11 mouse cellular contexts compared by ENCODE assay signal in the genomic region with DNA sequence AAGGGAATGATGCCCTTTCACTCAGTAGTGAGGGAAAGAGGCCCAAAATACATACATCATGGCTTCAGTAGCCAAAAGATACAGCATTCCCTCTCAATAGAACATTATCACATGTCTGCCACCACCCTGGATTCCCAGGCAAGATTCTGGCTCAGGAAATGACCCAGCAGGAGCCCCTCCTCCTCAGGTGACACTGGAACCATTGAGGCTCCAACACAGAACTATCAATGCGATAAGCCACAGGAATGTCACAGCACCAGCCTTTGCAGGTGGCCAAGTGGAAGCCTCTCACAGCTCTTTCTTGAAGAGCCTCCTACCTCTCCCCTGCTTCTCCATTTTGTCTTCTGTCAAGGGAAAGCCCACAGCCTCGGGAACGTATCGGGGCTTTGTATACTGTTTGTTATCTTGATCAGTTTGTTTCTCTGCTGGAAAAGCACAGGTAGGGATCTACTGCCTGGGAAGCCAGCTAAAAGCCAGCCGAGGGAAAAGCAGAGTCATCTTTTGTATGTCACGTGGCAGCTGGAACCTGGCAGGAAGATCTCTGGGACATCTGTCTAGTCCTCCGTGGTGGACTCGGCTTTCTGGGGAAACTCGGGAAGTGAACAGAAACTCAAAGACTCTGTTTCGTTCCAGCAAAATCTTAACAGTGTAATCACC.
DNase-seq lines count a peak whose midpoint lies in the region; ATAC-seq and TF ChIP-seq lines count a peak whose summit lies in the region.
"Had no signal": no experiment of that assay in that cellular context is flagged by ENCODE, and none has a peak within 500 bp of the region (broad histone marks: within the 10 kb centered on the region; RNA-seq: fewer than 3 reads in every experiment).

No protein-coding gene starts in this region.

- H3K4me2 ChIP-seq in forebrain, embryonic 13.5 days = no peak overlapping the region
- H3K4me2 ChIP-seq in forebrain, embryonic 14.5 days (ENCODE audit: low read length) = no peak overlapping the region
- H3K4me2 ChIP-seq in lung, embryonic 14.5 days = no peak overlapping the region
- no peak overlapping the region for H3K4me2 ChIP-seq in lung, postnatal 0 days (replicated peaks; ENCODE audit: low read depth, low read length)
- H3K4me2 ChIP-seq in stomach, embryonic 14.5 days (replicated peaks; ENCODE audit: low read depth, low read length) = 0 out of 2 replicates have a peak overlapping the region, but pooled peaks have one; percentile 1

- H3K4me1 ChIP-seq in forebrain, embryonic 13.5 days = peaks cover 43% of the 10 kb centered on the region
- H3K4me1 ChIP-seq in forebrain, embryonic 14.5 days (ENCODE audit: control insufficient read depth, insufficient read depth, low read length) = peaks cover 20% of the 10 kb centered on the region
- H3K4me1 ChIP-seq in lung, embryonic 14.5 days (ENCODE audit: insufficient read depth) = 0 out of 2 replicates have a peak, but pooled peaks cover 6% of the 10 kb centered on the region
- no peaks in the 10 kb centered on the region for H3K4me1 ChIP-seq in lung, postnatal 0 days (ENCODE audit: insufficient read depth, low read depth, low read length)
- H3K4me1 ChIP-seq in kidney, adult 2 months (ENCODE audit: control insufficient read depth, insufficient read depth, low read length) = peaks cover 9% of the 10 kb centered on the region
- H3K4me1 ChIP-seq in stomach, embryonic 14.5 days (ENCODE audit: control insufficient read depth, insufficient read depth, low read length) = peaks cover 25% of the 10 kb centered on the region; the same call in 1 of the 2 replicates

- no peaks in the 10 kb centered on the region for H3K9me3 ChIP-seq in forebrain, embryonic 13.5 days (replicated peaks)
- H3K9me3 ChIP-seq in forebrain, embryonic 14.5 days (replicated peaks; ENCODE audit: control insufficient read depth, low read length) = no peaks in the 10 kb centered on the region
- no peaks in the 10 kb centered on the region for H3K9me3 ChIP-seq in lung, embryonic 14.5 days (ENCODE audit: low read depth, low read length)
- no peaks in the 10 kb centered on the region for H3K9me3 ChIP-seq in lung, postnatal 0 days (ENCODE audit: low read length)
- no peaks in the 10 kb centered on the region for H3K9me3 ChIP-seq in stomach, embryonic 14.5 days (ENCODE audit: control insufficient read depth, low read depth, low read length)
- H3K9me3 ChIP-seq: megakaryocyte, embryonic 14.5 days had no signal

- no peak for TF ChIP-seq EP300 in lung, postnatal 0 days (IDR thresholded peaks at IDR 0.05)

- H3K27ac ChIP-seq in forebrain, embryonic 13.5 days = peak overlapping the region; percentile 49
- no peak overlapping the region for H3K27ac ChIP-seq in forebrain, embryonic 14.5 days (ENCODE audit: low read depth, low read length)
- peak overlapping the region; percentile 64; the same call in 1 of the 2 replicates for H3K27ac ChIP-seq in lung, embryonic 14.5 days (ENCODE audit: low read depth)
- no peak overlapping the region for H3K27ac ChIP-seq in lung, postnatal 0 days (ENCODE audit: low read length)
- no peak overlapping the region for H3K27ac ChIP-seq in kidney, adult 2 months (ENCODE audit: insufficient read depth, low read depth, low read length)
- peak overlapping the region; percentile 85 for H3K27ac ChIP-seq in stomach, embryonic 14.5 days (ENCODE audit: low read length)

- no peak for DNase-seq in forebrain, embryonic 14.5 days (ENCODE audit: low spot score)
- DNase-seq in lung, embryonic 14.5 days = peak; percentile 24
- DNase-seq in lung, postnatal 0 days (ENCODE audit: low spot score) = no peak
- peak; percentile 59 for DNase-seq in kidney, adult 2 months
- DNase-seq in adrenal gland, postnatal 25 days = no peak
- DNase-seq in urinary bladder, adult 2 months (ENCODE audit: low spot score) = no peak
- DNase-seq: heart, postnatal 10 days had no signal

- WGBS in forebrain, embryonic 13.5 days = 83% methylated on average over 10 of the region's 10 CpGs
- WGBS in forebrain, embryonic 14.5 days = 79% methylated on average over 10 of the region's 10 CpGs
- 39% methylated on average over 10 of the region's 10 CpGs for WGBS in lung, embryonic 14.5 days
- WGBS in lung, postnatal 0 days = 40% methylated on average over 10 of the region's 10 CpGs
- 55% methylated on average over 10 of the region's 10 CpGs for whole genome bisulfite sequencing in kidney, adult 2 months
- WGBS in stomach, embryonic 14.5 days = 47% methylated on average over 10 of the region's 10 CpGs

- no peak for TF ChIP-seq CTCF in lung, embryonic 14.5 days (IDR thresholded peaks at IDR 0.05; ENCODE audit: low read depth)
- no peak for TF ChIP-seq CTCF in lung, postnatal 0 days (IDR thresholded peaks at IDR 0.05)
- no peak for TF ChIP-seq CTCF in kidney, adult 2 months (conservative IDR thresholded peaks at IDR 0.05; ENCODE audit: insufficient read depth, insufficient read length, low read depth, low read length)

- H3K27me3 ChIP-seq in forebrain, embryonic 13.5 days = no peaks in the 10 kb centered on the region
- no peaks in the 10 kb centered on the region for H3K27me3 ChIP-seq in forebrain, embryonic 14.5 days (replicated peaks; ENCODE audit: control insufficient read depth, insufficient read depth, low read length)
- H3K27me3 ChIP-seq in lung, embryonic 14.5 days (ENCODE audit: insufficient read depth, low read length) = no peaks in the 10 kb centered on the region
- no peaks in the 10 kb centered on the region for H3K27me3 ChIP-seq in lung, postnatal 0 days (replicated peaks; ENCODE audit: insufficient read depth, low read length)
- no peaks in the 10 kb centered on the region for H3K27me3 ChIP-seq in kidney, adult 2 months (replicated peaks; ENCODE audit: control insufficient read depth, insufficient read depth, low read length)
- no peaks in the 10 kb centered on the region for H3K27me3 ChIP-seq in stomach, embryonic 14.5 days (ENCODE audit: control insufficient read depth, insufficient read depth, low read length)
- H3K27me3 ChIP-seq: Patski had no signal

- H3K4me3 ChIP-seq in forebrain, embryonic 13.5 days = no peak overlapping the region
- H3K4me3 ChIP-seq in forebrain, embryonic 14.5 days (ENCODE audit: low read depth, low read length) = no peak overlapping the region
- H3K4me3 ChIP-seq in lung, embryonic 14.5 days (ENCODE audit: low read depth, low read length) = no peak overlapping the region
- H3K4me3 ChIP-seq in lung, postnatal 0 days (ENCODE audit: low read depth, low read length) = no peak overlapping the region
- H3K4me3 ChIP-seq in kidney, adult 2 months (ENCODE audit: insufficient read depth, low read depth, low read length) = no peak overlapping the region
- H3K4me3 ChIP-seq in stomach, embryonic 14.5 days (ENCODE audit: low read depth, low read length) = no peak overlapping the region
- H3K4me3 ChIP-seq: megakaryocyte, embryonic 14.5 days had no signal

- H3K36me3 ChIP-seq in forebrain, embryonic 13.5 days (ENCODE audit: poor library complexity, severe bottlenecking) = peaks cover 23% of the 10 kb centered on the region; the same call in 1 of the 2 replicates
- peaks cover 9% of the 10 kb centered on the region for H3K36me3 ChIP-seq in forebrain, embryonic 14.5 days (ENCODE audit: control insufficient read depth, insufficient read depth, low read length)
- peaks cover 10% of the 10 kb centered on the region; the same call in 1 of the 2 replicates for H3K36me3 ChIP-seq in lung, embryonic 14.5 days (ENCODE audit: insufficient read depth)
- H3K36me3 ChIP-seq in lung, postnatal 0 days (ENCODE audit: insufficient read depth, low read length) = no peaks in the 10 kb centered on the region
- H3K36me3 ChIP-seq in kidney, adult 2 months (ENCODE audit: control insufficient read depth, insufficient read depth, low read length) = no peaks in the 10 kb centered on the region
- H3K36me3 ChIP-seq in stomach, embryonic 14.5 days (ENCODE audit: control insufficient read depth, insufficient read depth, low read length) = peaks cover 2% of the 10 kb centered on the region; the same call in 1 of the 2 replicates

- ATAC-seq in forebrain, embryonic 13.5 days = no peak
- no peak for ATAC-seq in forebrain, embryonic 14.5 days
- no peak for ATAC-seq in lung, embryonic 14.5 days (ENCODE audit: insufficient read depth)
- ATAC-seq in lung, postnatal 0 days = no peak
- ATAC-seq in stomach, embryonic 14.5 days (ENCODE audit: insufficient number of reproducible peaks, insufficient read depth, low FRiP score, low read depth) = no peak

- no peak for TF ChIP-seq POLR2A in kidney, adult 2 months (IDR thresholded peaks at IDR 0.05; ENCODE audit: low read depth, low read length)

- no peak overlapping the region for H3K9ac ChIP-seq in forebrain, embryonic 13.5 days
- H3K9ac ChIP-seq in forebrain, embryonic 14.5 days (ENCODE audit: low read length) = no peak overlapping the region
- no peak overlapping the region for H3K9ac ChIP-seq in lung, embryonic 14.5 days
- no peak overlapping the region for H3K9ac ChIP-seq in lung, postnatal 0 days (replicated peaks; ENCODE audit: low read depth)
- H3K9ac ChIP-seq in stomach, embryonic 14.5 days (replicated peaks; ENCODE audit: low read depth, low read length) = no peak overlapping the region

Comparison
In these comparisons a context has a peak if more than half of its experiments do, and no peak if none do; other contexts are left out.
1. H3K27ac ChIP-seq: peak in forebrain, embryonic 13.5 days (single experiment), lung, embryonic 14.5 days (single experiment) and stomach, embryonic 14.5 days (single experiment); none in forebrain, embryonic 14.5 days (single experiment), lung, postnatal 0 days (single experiment) and kidney, adult 2 months (single experiment).
2. DNase-seq: peak in lung, embryonic 14.5 days (single experiment) and kidney, adult 2 months (single experiment); none in forebrain, embryonic 14.5 days (single experiment), lung, postnatal 0 days (single experiment), adrenal gland, postnatal 25 days (single experiment) and urinary bladder, adult 2 months (single experiment).